Mouse (Mus musculus) heart, embryonic 16.5 days (tissue): ENCODE measurements around the gene Actn1. TPM values are rescaled to one million over a fixed set of nuclear protein-coding genes. Genes with fewer than 3 reads are reported as not detected.

ENCODE experiments used
- ATAC-seq: fragments of 200-750 bp; cut with Nextera tagmentation; replicated peaks from 2 replicates; pipeline ENCODE4 v1.8.0; 2017; ENCODE audit warnings: moderate number of reproducible peaks; ENCODE audit not compliant: insufficient read depth, low FRiP score; ENCODE audit errors: extremely low read depth
- H3K27ac ChIP-seq: fragments of 300-500 bp; sonication (generic); 2 replicates; pipeline ENCODE4 v1.5.1; 2014; ENCODE audit warnings: mild to moderate bottlenecking, low read length, control low read depth, moderate library complexity
- H3K27me3 ChIP-seq: fragments of 300-500 bp; sonication (generic); 2 replicates; pipeline ENCODE4 v1.6.1; 2014; ENCODE audit warnings: low read length, mixed read lengths; ENCODE audit not compliant: control insufficient read depth, insufficient read depth
- H3K36me3 ChIP-seq: fragments of 300-500 bp; sonication (generic); 2 replicates; pipeline ENCODE4 v1.6.1; 2014; ENCODE audit not compliant: control insufficient read depth, insufficient read depth
- H3K4me1 ChIP-seq: fragments of 300-500 bp; sonication (generic); 2 replicates; pipeline ENCODE4 v1.6.1; 2014; ENCODE audit warnings: low read length, mixed read lengths; ENCODE audit not compliant: control insufficient read depth, insufficient read depth
- H3K4me2 ChIP-seq: fragments of 300-500 bp; sonication (generic); 2 replicates; pipeline ENCODE4 v1.6.1; 2014; ENCODE audit warnings: low read depth, mild to moderate bottlenecking, control low read depth, low read length
- H3K4me3 ChIP-seq: fragments of 300-500 bp; sonication (generic); 2 replicates; pipeline ENCODE4 v1.5.1; 2014; ENCODE audit warnings: mild to moderate bottlenecking, control low read depth, low read length
- H3K9ac ChIP-seq: fragments of 300-500 bp; sonication (generic); 2 replicates; pipeline ENCODE4 v1.6.1; 2014; ENCODE audit warnings: low read length, control low read depth
- H3K9me3 ChIP-seq: fragments of 300-500 bp; sonication (generic); replicated peaks from 2 replicates; pipeline ENCODE4 v1.6.1; 2016; ENCODE audit warnings: low read length; ENCODE audit not compliant: control insufficient read depth
- WGBS: fragments of 180-500 bp; shearing (Covaris S2); extraction: QIAGEN DNeasy Blood & Tissue Kit; methylation state at CpG from one replicate; pipeline ENCODE4 v1.1.7; 2014; 5-methylcytosine and 5-hydroxymethylcytosine counted together
- polyA plus RNA-seq: library from polyadenylated mRNA; unstranded; fragments of >200 nt; fragmentation: Nextera tagmentation; extraction: Ambion mirVana; gene quantifications from 2 replicates; pipeline ENCODE4 v1.2.1, GENCODE M21; 2015

Actn1 gene
- polyA plus RNA-seq, 1 experiment from 2014 or later, result 31.0 TPM

GRCm38 (mm10) chr12:80216258-80216881 lies 43.8 kb downstream of the Actn1 start:
- Histone ChIP-seq H3K27me3 (no peaks in the 10 kb centered on the region), H3K4me2 (peak overlapping the region; percentile 20), H3K4me1 (peaks cover 70% of the 10 kb centered on the region), H3K9me3 (no peaks in the 10 kb centered on the region), H3K4me3 (no peak overlapping the region), H3K9ac (no peak overlapping the region; the same call in 1 of the 2 replicates), H3K36me3 (no peaks in the 10 kb centered on the region), H3K27ac (peak overlapping the region; percentile 92)
- peak; percentile 74 for ATAC-seq
- 24% methylated on average over 6 of the region's 6 CpGs for WGBS

GRCm38 (mm10) chr12:80213810-80214209 lies 46.4 kb downstream of the Actn1 start:
- no peak overlapping the region for H3K4me2 ChIP-seq
- ATAC-seq, result no peak
- peaks cover 81% of the 10 kb centered on the region for H3K4me1 ChIP-seq
- 37% methylated on average over 8 of the region's 8 CpGs for WGBS
- no peak overlapping the region for H3K4me3 ChIP-seq
- H3K36me3 ChIP-seq, result no peaks in the 10 kb centered on the region
- H3K9me3 ChIP-seq, result no peaks in the 10 kb centered on the region
- no peak overlapping the region for H3K9ac ChIP-seq
- H3K27me3 ChIP-seq, result no peaks in the 10 kb centered on the region
- 0 out of 2 replicates have a peak overlapping the region, but pooled peaks have one; percentile 30 for H3K27ac ChIP-seq

GRCm38 (mm10) chr12:80213263-80213662 lies 46.9 kb downstream of the Actn1 start:
- H3K9ac ChIP-seq, result no peak overlapping the region
- no peaks in the 10 kb centered on the region for H3K27me3 ChIP-seq
- H3K27ac ChIP-seq, result peak overlapping the region; percentile 30; the same call in 1 of the 2 replicates
- H3K9me3 ChIP-seq, result no peaks in the 10 kb centered on the region
- no peak for ATAC-seq
- H3K4me3 ChIP-seq, result no peak overlapping the region
- no peak overlapping the region for H3K4me2 ChIP-seq
- no peaks in the 10 kb centered on the region for H3K36me3 ChIP-seq
- WGBS, result 34% methylated on average over 4 of the region's 4 CpGs
- peaks cover 81% of the 10 kb centered on the region for H3K4me1 ChIP-seq

- no peaks in the 10 kb centered on the region for H3K27me3 ChIP-seq
- no peaks in the 10 kb centered on the region for H3K9me3 ChIP-seq
- WGBS, result 40% methylated on average over 4 of the region's 4 CpGs
- no peak overlapping the region for H3K4me2 ChIP-seq
- H3K4me1 ChIP-seq, result peaks cover 64% of the 10 kb centered on the region
- H3K9ac ChIP-seq, result no peak overlapping the region
- H3K27ac ChIP-seq, result peak overlapping the region; percentile 74
- peaks cover 6% of the 10 kb centered on the region; the same call in 1 of the 2 replicates for H3K36me3 ChIP-seq
- no peak overlapping the region for H3K4me3 ChIP-seq
- no peak for ATAC-seq
Observed at GRCm38 (mm10) chr12:80210791-80211612, 49.2 kb downstream of the Actn1 start.

GRCm38 (mm10) chr12:80209914-80210313 lies 50.3 kb downstream of the Actn1 start:
- Histone ChIP-seq H3K4me3 (no peak overlapping the region), H3K4me2 (no peak overlapping the region), H3K9ac (no peak overlapping the region), H3K27me3 (no peaks in the 10 kb centered on the region), H3K27ac (peak overlapping the region; percentile 5; the same call in 1 of the 2 replicates), H3K4me1 (peaks cover 63% of the 10 kb centered on the region), H3K9me3 (no peaks in the 10 kb centered on the region), H3K36me3 (peaks cover 9% of the 10 kb centered on the region)
- 72% methylated on average over 4 of the region's 4 CpGs for WGBS
- ATAC-seq, result no peak

GRCm38 (mm10) chr12:80208126-80208820 lies 51.9 kb downstream of the Actn1 start:
- peaks cover 56% of the 10 kb centered on the region for H3K4me1 ChIP-seq
- peak overlapping the region; percentile 32; the same call in 1 of the 2 replicates for H3K9ac ChIP-seq
- WGBS, result 35% methylated on average over 19 of the region's 19 CpGs
- peak overlapping the region; percentile 85 for H3K27ac ChIP-seq
- no peaks in the 10 kb centered on the region for H3K9me3 ChIP-seq
- no peaks in the 10 kb centered on the region for H3K27me3 ChIP-seq
- H3K4me2 ChIP-seq, result peak overlapping the region; percentile 8; the same call in 1 of the 2 replicates
- H3K4me3 ChIP-seq, result no peak overlapping the region
- peaks cover 19% of the 10 kb centered on the region for H3K36me3 ChIP-seq
- ATAC-seq, result peak; percentile 63; the same call in 1 of the 2 replicates

- Histone ChIP-seq H3K4me2 (no peak overlapping the region), H3K4me3 (no peak overlapping the region), H3K27ac (no peak overlapping the region), H3K36me3 (peaks cover 31% of the 10 kb centered on the region), H3K9me3 (peaks cover 4% of the 10 kb centered on the region; the same call in 1 of the 2 replicates), H3K9ac (no peak overlapping the region), H3K4me1 (peaks cover 19% of the 10 kb centered on the region), H3K27me3 (no peaks in the 10 kb centered on the region)
- 72% methylated on average over 4 of the region's 4 CpGs for WGBS
- ATAC-seq, result no peak
Observed at GRCm38 (mm10) chr12:80203284-80203683, 56.9 kb downstream of the Actn1 start.

- Histone ChIP-seq H3K36me3 (peaks cover 30% of the 10 kb centered on the region), H3K27ac (no peak overlapping the region), H3K4me2 (no peak overlapping the region), H3K4me3 (no peak overlapping the region), H3K27me3 (no peaks in the 10 kb centered on the region), H3K9me3 (peaks cover 4% of the 10 kb centered on the region; the same call in 1 of the 2 replicates), H3K4me1 (peaks cover 16% of the 10 kb centered on the region), H3K9ac (no peak overlapping the region)
- 65% methylated on average over 2 of the region's 2 CpGs for WGBS
- no peak for ATAC-seq
Observed at GRCm38 (mm10) chr12:80199738-80200137, 60.4 kb downstream of the Actn1 start.
